27 mouse cellular contexts compared by ENCODE assay signal in the genomic region with DNA sequence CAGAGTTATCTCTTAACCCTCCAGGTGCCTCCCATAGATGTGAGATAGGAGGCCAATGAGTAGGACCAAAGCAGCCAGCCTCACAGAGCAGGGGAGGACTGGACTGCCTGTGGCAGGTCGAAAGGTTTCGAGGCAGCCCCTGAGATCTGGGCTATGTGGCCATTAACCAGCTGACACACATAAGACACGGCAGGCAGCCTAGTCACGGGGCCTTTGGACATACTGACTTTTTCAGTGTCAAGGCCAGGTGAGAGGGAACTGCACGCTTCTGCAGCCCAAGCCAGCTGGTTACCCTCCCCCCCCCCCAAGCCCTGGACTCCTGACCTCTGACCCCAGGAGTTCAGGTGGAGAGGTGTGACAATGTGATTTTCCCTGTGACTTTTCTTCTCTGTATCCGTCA. TPM values are rescaled to one million over a fixed set of nuclear protein-coding genes. Genes with fewer than 3 reads are reported as not detected.
DNase-seq lines count a peak whose midpoint lies in the region; ATAC-seq lines count a peak whose summit lies in the region.
"Had no signal": no experiment of that assay in that cellular context is flagged by ENCODE, and none has a peak within 500 bp of the region (broad histone marks: within the 10 kb centered on the region; RNA-seq: fewer than 3 reads in every experiment).

No protein-coding gene starts in this region.

- ATAC-seq in intestine, embryonic 16.5 days = peak; percentile 17
- no peak for ATAC-seq in intestine, embryonic 15.5 days
- peak; percentile 19; the same call in 1 of the 2 replicates for ATAC-seq in liver, embryonic 12.5 days

- H3K9me3 ChIP-seq in intestine, embryonic 16.5 days (ENCODE audit: control insufficient read depth, low read length) = no peaks in the 10 kb centered on the region
- no peaks in the 10 kb centered on the region for H3K9me3 ChIP-seq in intestine, embryonic 15.5 days
- H3K9me3 ChIP-seq in limb, embryonic 10.5 days (replicated peaks) = no peaks in the 10 kb centered on the region
- no peaks in the 10 kb centered on the region for H3K9me3 ChIP-seq in liver, embryonic 12.5 days (replicated peaks)
- H3K9me3 ChIP-seq: embryonic facial prominence, embryonic 13.5 days; heart, embryonic 12.5 days; hindbrain, embryonic 13.5 days; limb, embryonic 15.5 days; megakaryocyte, embryonic 14.5 days; midbrain, embryonic 13.5 days had no signal

- H3K4me2 ChIP-seq in intestine, embryonic 16.5 days (ENCODE audit: low read depth, low read length) = no peak overlapping the region
- no peak overlapping the region for H3K4me2 ChIP-seq in intestine, embryonic 15.5 days (replicated peaks)
- H3K4me2 ChIP-seq in liver, embryonic 12.5 days = no peak overlapping the region
- H3K4me2 ChIP-seq: embryonic facial prominence, embryonic 13.5 days; heart, embryonic 12.5 days; hindbrain, embryonic 13.5 days; limb, embryonic 15.5 days; midbrain, embryonic 13.5 days had no signal

- H3K27ac ChIP-seq in intestine, embryonic 16.5 days (ENCODE audit: low read length) = no peak overlapping the region
- no peak overlapping the region for H3K27ac ChIP-seq in intestine, embryonic 15.5 days
- peak overlapping the region; percentile 11; the same call in 1 of the 2 replicates for H3K27ac ChIP-seq in limb, embryonic 10.5 days
- H3K27ac ChIP-seq in liver, embryonic 12.5 days = no peak overlapping the region
- H3K27ac ChIP-seq: embryonic facial prominence, embryonic 13.5 days; heart, adult 2 months; hindbrain, embryonic 13.5 days; layer of hippocampus, adult 2 months; left cerebral cortex, adult 2 months; limb, embryonic 15.5 days; midbrain, embryonic 13.5 days had no signal

- H3K4me3 ChIP-seq in intestine, embryonic 16.5 days (ENCODE audit: low read length) = no peak overlapping the region
- no peak overlapping the region for H3K4me3 ChIP-seq in intestine, embryonic 15.5 days (replicated peaks)
- no peak overlapping the region for H3K4me3 ChIP-seq in limb, embryonic 10.5 days
- no peak overlapping the region for H3K4me3 ChIP-seq in liver, embryonic 12.5 days
- H3K4me3 ChIP-seq: embryonic facial prominence, embryonic 13.5 days; heart, adult 2 months; heart, embryonic 12.5 days; hindbrain, embryonic 13.5 days; layer of hippocampus, adult 2 months; left cerebral cortex, adult 2 months; limb, embryonic 15.5 days; megakaryocyte, embryonic 14.5 days; midbrain, embryonic 13.5 days had no signal

- H3K27me3 ChIP-seq in intestine, embryonic 16.5 days (replicated peaks; ENCODE audit: control insufficient read depth, insufficient read depth, low read length) = no peaks in the 10 kb centered on the region
- no peaks in the 10 kb centered on the region for H3K27me3 ChIP-seq in intestine, embryonic 15.5 days (replicated peaks)
- H3K27me3 ChIP-seq in limb, embryonic 10.5 days (ENCODE audit: low read depth, poor library complexity, severe bottlenecking) = no peaks in the 10 kb centered on the region
- 0 out of 2 replicates have a peak, but pooled peaks cover 8% of the 10 kb centered on the region for H3K27me3 ChIP-seq in liver, embryonic 12.5 days (replicated peaks)
- H3K27me3 ChIP-seq: embryonic facial prominence, embryonic 13.5 days; heart, embryonic 12.5 days; limb, embryonic 15.5 days had no signal

- H3K9ac ChIP-seq in intestine, embryonic 16.5 days (ENCODE audit: low read depth, low read length) = no peak overlapping the region
- no peak overlapping the region for H3K9ac ChIP-seq in intestine, embryonic 15.5 days
- no peak overlapping the region for H3K9ac ChIP-seq in liver, embryonic 12.5 days
- H3K9ac ChIP-seq: embryonic facial prominence, embryonic 13.5 days; heart, embryonic 12.5 days; hindbrain, embryonic 13.5 days; limb, embryonic 15.5 days; midbrain, embryonic 13.5 days had no signal

- WGBS in intestine, embryonic 16.5 days = 75% methylated on average over 6 of the region's 6 CpGs
- WGBS in intestine, embryonic 15.5 days = 78% methylated on average over 6 of the region's 6 CpGs
- WGBS in limb, embryonic 10.5 days = 72% methylated on average over 6 of the region's 6 CpGs
- WGBS in liver, embryonic 12.5 days (ENCODE audit: insufficient replicate concordance) = 57% methylated on average over 6 of the region's 6 CpGs

- no peak for DNase-seq in limb, embryonic 10.5 days (ENCODE audit: low spot score)
- peak; percentile 79 for DNase-seq in yolk sac, embryonic 10.5 days (ENCODE audit: low spot score)
- DNase-seq in thymus, postnatal 14 days = no peak
- DNase-seq in embryo, embryonic 10.5 days (ENCODE audit: low spot score) = no peak
- DNase-seq: adrenal gland, adult 8-10 months; B cell, adult 2 months; cerebellum, adult 11 months; cerebellum, adult 9-10 months; gastrocnemius, postnatal 25 days; heart, adult 2 months; heart, postnatal 4 days; kidney, adult 2 months; kidney, postnatal 36 days; lung, postnatal 36 days; thymus, adult 2 months; thymus, postnatal 4 days had no signal

- no peaks in the 10 kb centered on the region for H3K36me3 ChIP-seq in intestine, embryonic 16.5 days (ENCODE audit: control insufficient read depth, insufficient read depth, low read length)
- H3K36me3 ChIP-seq in intestine, embryonic 15.5 days = no peaks in the 10 kb centered on the region
- no peaks in the 10 kb centered on the region for H3K36me3 ChIP-seq in limb, embryonic 10.5 days
- no peaks in the 10 kb centered on the region for H3K36me3 ChIP-seq in liver, embryonic 12.5 days
- H3K36me3 ChIP-seq: embryonic facial prominence, embryonic 13.5 days; heart, embryonic 12.5 days; hindbrain, embryonic 13.5 days; limb, embryonic 15.5 days; midbrain, embryonic 13.5 days had no signal

- peaks cover 11% of the 10 kb centered on the region for H3K4me1 ChIP-seq in intestine, embryonic 16.5 days (ENCODE audit: control insufficient read depth, insufficient read depth, low read length)
- H3K4me1 ChIP-seq in intestine, embryonic 15.5 days (replicated peaks) = peaks cover 14% of the 10 kb centered on the region
- H3K4me1 ChIP-seq in limb, embryonic 10.5 days = peaks cover 43% of the 10 kb centered on the region
- peaks cover 15% of the 10 kb centered on the region for H3K4me1 ChIP-seq in liver, embryonic 12.5 days

RNA-seq across cellular contexts. Expression of gene Lhpp, which starts 54.4 kb away (rescaled TPM):
- 47.8 and 54.7 TPM in 2 replicates for polyA plus RNA-seq in intestine, embryonic 16.5 days (2015; fragmentation: Nextera tagmentation; extraction: Ambion mirVana)
- polyA plus RNA-seq in intestine, embryonic 15.5 days (2015; fragmentation: Nextera tagmentation; extraction: Ambion mirVana) = 40.4 and 41.5 TPM in 2 replicates
- 20.1 and 28.0 TPM in 2 replicates for polyA plus RNA-seq in limb, embryonic 10.5 days (2016; fragmentation: Nextera tagmentation; extraction: Ambion mirVana)
- 8.9 and 9.2 TPM in 2 replicates for polyA plus RNA-seq in liver, embryonic 12.5 days (2016; fragmentation: Nextera tagmentation; extraction: Ambion mirVana)
